In genomic region chr8:107587429-107587994, GRCm38 (mm10) we compare ENCODE assay signal across 8 mouse cellular contexts. TPM values are rescaled to one million over a fixed set of nuclear protein-coding genes. Genes with fewer than 3 reads are reported as not detected.
DNase-seq lines count a peak whose midpoint lies in the region; ATAC-seq lines count a peak whose summit lies in the region.

No protein-coding gene starts in this region.

- peak overlapping the region; percentile 92 for H3K9ac ChIP-seq in heart, embryonic 15.5 days
- peak overlapping the region; percentile 90 for H3K9ac ChIP-seq in neural tube, embryonic 12.5 days

- H3K4me2 ChIP-seq in heart, embryonic 15.5 days, result peak overlapping the region; percentile 67
- H3K4me2 ChIP-seq in neural tube, embryonic 12.5 days (replicated peaks), result peak overlapping the region; percentile 85

- H3K4me1 ChIP-seq in heart, embryonic 15.5 days (replicated peaks), result peaks cover 14% of the 10 kb centered on the region
- H3K4me1 ChIP-seq in neural tube, embryonic 12.5 days, result peaks cover 14% of the 10 kb centered on the region

- H3K27ac ChIP-seq in heart, embryonic 15.5 days, result peak overlapping the region; percentile 82
- peak overlapping the region; percentile 75; the same call in 1 of the 2 replicates for H3K27ac ChIP-seq in neural tube, embryonic 12.5 days

- peak overlapping the region; percentile 88 for H3K4me3 ChIP-seq in heart, embryonic 15.5 days
- peak overlapping the region; percentile 96 for H3K4me3 ChIP-seq in neural tube, embryonic 12.5 days

- H3K36me3 ChIP-seq in heart, embryonic 15.5 days, result peaks cover 33% of the 10 kb centered on the region
- peaks cover 38% of the 10 kb centered on the region for H3K36me3 ChIP-seq in neural tube, embryonic 12.5 days

- under 1% methylated on average over 17 of the region's 17 CpGs for WGBS in heart, embryonic 15.5 days
- 2% methylated on average over 17 of the region's 17 CpGs for WGBS in neural tube, embryonic 12.5 days

- DNase-seq in cerebellum, adult 9-11 months, result peak; percentile 47
- no peak for DNase-seq in cerebellum, postnatal 25 days
- DNase-seq in urinary bladder, adult 18-20 months (ENCODE audit: low spot score in 2 of 2), result peak; percentile 16 to 41
- DNase-seq in urinary bladder, postnatal 4 days (ENCODE audit: low spot score in 2 of 2), result no peak
- peak; percentile 40 for DNase-seq in liver
- no peak for DNase-seq in T-cell, adult 2 months (ENCODE audit: low spot score)

- no peaks in the 10 kb centered on the region for H3K9me3 ChIP-seq in heart, embryonic 15.5 days (replicated peaks)
- H3K9me3 ChIP-seq in neural tube, embryonic 12.5 days, result no peaks in the 10 kb centered on the region

- 0 out of 2 replicates have a peak, but pooled peaks have one; percentile 5 for ATAC-seq in heart, embryonic 15.5 days (replicated peaks; ENCODE audit: insufficient number of reproducible peaks, insufficient read depth, low FRiP score, low read depth)
- peak; percentile 57 for ATAC-seq in neural tube, embryonic 12.5 days (ENCODE audit: low FRiP score, low read depth)

- H3K27me3 ChIP-seq in heart, embryonic 15.5 days, result no peaks in the 10 kb centered on the region
- no peaks in the 10 kb centered on the region for H3K27me3 ChIP-seq in neural tube, embryonic 12.5 days (replicated peaks)

RNA-seq across cellular contexts. Expression of gene Psmd7, which starts 0.8 kb away (rescaled TPM):
- polyA plus RNA-seq in heart, embryonic 15.5 days (2015; fragmentation: Nextera tagmentation; extraction: Ambion mirVana), result 156 and 179 TPM in 2 replicates
- polyA plus RNA-seq in neural tube, embryonic 12.5 days (2016; fragmentation: Nextera tagmentation; extraction: Ambion mirVana), result 287 and 293 TPM in 2 replicates

Comparison
In these comparisons a context has a peak if more than half of its experiments do, and no peak if none do; other contexts are left out.
1. DNase-seq: peak in cerebellum, adult 9-11 months (single experiment), urinary bladder, adult 18-20 months (2 of 2) and liver (single experiment); none in cerebellum, postnatal 25 days (0 of 2), urinary bladder, postnatal 4 days (0 of 2) and T-cell, adult 2 months (single experiment).